Mouse (Mus musculus) neural tube, embryonic 13.5 days (tissue): ENCODE measurements around the gene Gm44790. TPM values are rescaled to one million over a fixed set of nuclear protein-coding genes. Genes with fewer than 3 reads are reported as not detected.
"Not testable (repeated sequence)": the region's sequence is repeated elsewhere in the genome, so short reads cannot be mapped to it uniquely, and the experiment has no call there.

Source experiments
- ATAC-seq: fragments of 200-750 bp; cut with Nextera tagmentation; 2 replicates; pipeline ENCODE4 v1.8.0; 2017; ENCODE audit warnings: low read depth, mild to moderate bottlenecking, moderate TSS enrichment, moderate library complexity
- H3K27ac ChIP-seq: fragments of 300-500 bp; sonication (generic); replicated peaks from 2 replicates; pipeline ENCODE4 v1.5.1; 2015; ENCODE audit warnings: moderate library complexity, mild to moderate bottlenecking, inconsistent platforms
- H3K27me3 ChIP-seq: fragments of 300-500 bp; sonication (generic); 2 replicates; pipeline ENCODE4 v1.6.1; 2015; ENCODE audit warnings: mild to moderate bottlenecking, inconsistent platforms
- H3K36me3 ChIP-seq: fragments of 300-500 bp; sonication (generic); 2 replicates; pipeline ENCODE4 v1.6.1; 2015; ENCODE audit warnings: mild to moderate bottlenecking, inconsistent platforms
- H3K4me1 ChIP-seq: fragments of 300-500 bp; sonication (generic); replicated peaks from 2 replicates; pipeline ENCODE4 v1.6.1; 2015; ENCODE audit warnings: inconsistent platforms
- H3K4me2 ChIP-seq: fragments of 300-500 bp; sonication (generic); 2 replicates; pipeline ENCODE4 v1.6.1; 2015; ENCODE audit warnings: inconsistent platforms, mild to moderate bottlenecking, moderate library complexity
- H3K4me3 ChIP-seq: fragments of 300-500 bp; sonication (generic); 2 replicates; pipeline ENCODE4 v1.5.1; 2015; ENCODE audit warnings: mild to moderate bottlenecking, inconsistent platforms
- H3K9ac ChIP-seq: fragments of 300-500 bp; sonication (generic); 2 replicates; pipeline ENCODE4 v1.6.1; 2015; ENCODE audit warnings: moderate library complexity, mild to moderate bottlenecking, inconsistent platforms
- H3K9me3 ChIP-seq: fragments of 300-500 bp; sonication (generic); 2 replicates; pipeline ENCODE4 v1.6.1; 2016; ENCODE audit warnings: inconsistent platforms
- WGBS: fragments of 180-500 bp; shearing (Covaris S2); methylation state at CpG from one replicate; pipeline ENCODE4 v1.1.7; 2015; 5-methylcytosine and 5-hydroxymethylcytosine counted together
- polyA plus RNA-seq: library from polyadenylated mRNA; unstranded; fragments of >200 nt; fragmentation: Nextera tagmentation; extraction: Ambion mirVana; gene quantifications from 2 replicates; pipeline ENCODE4 v1.2.1, GENCODE M21; 2015

The Gm44790 gene
- polyA plus RNA-seq, 1 experiment from 2014 or later: 0.50 TPM

- H3K27me3 ChIP-seq: no peaks in the 10 kb centered on the region
- 0 out of 2 replicates have a peak overlapping the region, but pooled peaks have one; percentile 29 for H3K4me2 ChIP-seq
- ATAC-seq: no peak
- no peak overlapping the region for H3K9ac ChIP-seq
- H3K27ac ChIP-seq: peak overlapping the region; percentile 85
- H3K4me3 ChIP-seq: no peak overlapping the region
- H3K4me1 ChIP-seq: peaks cover 34% of the 10 kb centered on the region
- H3K36me3 ChIP-seq: no peaks in the 10 kb centered on the region
- H3K9me3 ChIP-seq: no peaks in the 10 kb centered on the region
These were observed 53.3 kb downstream of the Gm44790 start for GRCm38 (mm10) chr6:86479816-86480188.

GRCm38 (mm10) chr6:86480189-86480831 lies 53.9 kb downstream of the Gm44790 start:
- Histone ChIP-seq H3K9ac (peak overlapping the region; percentile 26; the same call in 1 of the 2 replicates), H3K4me3 (no peak overlapping the region), H3K36me3 (no peaks in the 10 kb centered on the region), H3K4me2 (peak overlapping the region; percentile 29), H3K4me1 (peaks cover 34% of the 10 kb centered on the region), H3K27ac (peak overlapping the region; percentile 85), H3K27me3 (no peaks in the 10 kb centered on the region), H3K9me3 (no peaks in the 10 kb centered on the region)
- ATAC-seq: 0 out of 2 replicates have a peak, but pooled peaks have one; percentile 24
- 27% methylated on average over 9 of the region's 9 CpGs for WGBS

GRCm38 (mm10) chr6:86481871-86482270 lies 55.4 kb downstream of the Gm44790 start:
- Histone ChIP-seq H3K4me1 (peaks cover 36% of the 10 kb centered on the region), H3K9ac (no peak overlapping the region), H3K9me3 (no peaks in the 10 kb centered on the region), H3K4me3 (no peak overlapping the region), H3K27ac (no peak overlapping the region), H3K36me3 (no peaks in the 10 kb centered on the region), H3K27me3 (no peaks in the 10 kb centered on the region), H3K4me2 (no peak overlapping the region)
- no peak for ATAC-seq
- 96% methylated on average over 5 of the region's 5 CpGs for WGBS

GRCm38 (mm10) chr6:86485943-86486640 lies 59.6 kb downstream of the Gm44790 start:
- no peak overlapping the region for H3K9ac ChIP-seq

GRCm38 (mm10) chr6:86487358-86488148 lies 61.1 kb downstream of the Gm44790 start:
- peak overlapping the region; percentile 72 for H3K9ac ChIP-seq
- H3K27ac ChIP-seq: peak overlapping the region; percentile 97
- H3K9me3 ChIP-seq: no peaks in the 10 kb centered on the region
- peak; percentile 95 for ATAC-seq
- 7% methylated on average over 24 of the region's 24 CpGs for WGBS
- peak overlapping the region; percentile 50 for H3K4me2 ChIP-seq
- H3K4me1 ChIP-seq: peaks cover 17% of the 10 kb centered on the region
- H3K4me3 ChIP-seq: peak overlapping the region; percentile 11; the same call in 1 of the 2 replicates
- H3K27me3 ChIP-seq: no peaks in the 10 kb centered on the region
- no peaks in the 10 kb centered on the region for H3K36me3 ChIP-seq

More at GRCm38 (mm10) chr6:86485943-86486640, 59.6 kb downstream of the Gm44790 start:
- Histone ChIP-seq H3K4me2 (no peak overlapping the region), H3K27ac (no peak overlapping the region), H3K9me3 (no peaks in the 10 kb centered on the region), H3K27me3 (no peaks in the 10 kb centered on the region), H3K36me3 (no peaks in the 10 kb centered on the region), H3K4me1 (peaks cover 20% of the 10 kb centered on the region), H3K4me3 (no peak overlapping the region)
- 76% methylated on average over 7 of the region's 7 CpGs for WGBS
- ATAC-seq: no peak

- 23% methylated on average over 3 of the region's 3 CpGs for WGBS
- peak overlapping the region; percentile 72 for H3K9ac ChIP-seq
- H3K4me2 ChIP-seq: peak overlapping the region; percentile 50
- H3K4me1 ChIP-seq: peaks cover 17% of the 10 kb centered on the region
- H3K27ac ChIP-seq: peak overlapping the region; percentile 97
- no peaks in the 10 kb centered on the region for H3K9me3 ChIP-seq
- no peaks in the 10 kb centered on the region for H3K27me3 ChIP-seq
- H3K36me3 ChIP-seq: no peaks in the 10 kb centered on the region
- ATAC-seq: peak; percentile 16
- H3K4me3 ChIP-seq: peak overlapping the region; percentile 11; the same call in 1 of the 2 replicates
These were observed 61.7 kb downstream of the Gm44790 start for GRCm38 (mm10) chr6:86488149-86488485.

- ATAC-seq: no peak
- Histone ChIP-seq H3K27ac (no peak overlapping the region), H3K4me3 (no peak overlapping the region), H3K4me1 (peaks cover 17% of the 10 kb centered on the region), H3K4me2 (no peak overlapping the region), H3K36me3 (no peaks in the 10 kb centered on the region), H3K9me3 (no peaks in the 10 kb centered on the region), H3K27me3 (no peaks in the 10 kb centered on the region), H3K9ac (no peak overlapping the region)
- WGBS: 97% methylated on average over 2 of the region's 2 CpGs
These were observed 63.5 kb downstream of the Gm44790 start for GRCm38 (mm10) chr6:86489945-86490344.

- 89% methylated on average over 8 of the region's 8 CpGs for WGBS
- not testable (repeated sequence) for H3K36me3 ChIP-seq, H3K27me3 ChIP-seq, H3K9ac ChIP-seq, H3K27ac ChIP-seq, H3K9me3 ChIP-seq, ATAC-seq, H3K4me2 ChIP-seq, H3K4me3 ChIP-seq
- peaks cover 17% of the 10 kb centered on the region for H3K4me1 ChIP-seq
These were observed 64.0 kb downstream of the Gm44790 start for GRCm38 (mm10) chr6:86490413-86490812.

GRCm38 (mm10) chr6:86493469-86494263 lies 67.2 kb downstream of the Gm44790 start:
- no peaks in the 10 kb centered on the region for H3K4me1 ChIP-seq
- no peak overlapping the region for H3K4me2 ChIP-seq
- H3K4me3 ChIP-seq: no peak overlapping the region
- H3K36me3 ChIP-seq: no peaks in the 10 kb centered on the region
- 80% methylated on average over 13 of the region's 13 CpGs for WGBS
- H3K27me3 ChIP-seq: no peaks in the 10 kb centered on the region
- no peaks in the 10 kb centered on the region for H3K9me3 ChIP-seq
- H3K27ac ChIP-seq: no peak overlapping the region
- no peak overlapping the region for H3K9ac ChIP-seq
- ATAC-seq: no peak

- no peaks in the 10 kb centered on the region for H3K27me3 ChIP-seq
- no peak overlapping the region for H3K4me2 ChIP-seq
- H3K27ac ChIP-seq: no peak overlapping the region
- no peak for ATAC-seq
- H3K36me3 ChIP-seq: no peaks in the 10 kb centered on the region
- H3K9me3 ChIP-seq: no peaks in the 10 kb centered on the region
- H3K9ac ChIP-seq: no peak overlapping the region
- 96% methylated on average over 7 of the region's 7 CpGs for WGBS
- H3K4me3 ChIP-seq: no peak overlapping the region
- no peaks in the 10 kb centered on the region for H3K4me1 ChIP-seq
These were observed 68.3 kb downstream of the Gm44790 start for GRCm38 (mm10) chr6:86494767-86495166.
